Mouse (Mus musculus): ENCODE results near the gene Filip1l. TPM values are rescaled to one million over a fixed set of nuclear protein-coding genes. Genes with fewer than 3 reads are reported as not detected.

The Filip1l gene
- polyA plus RNA-seq, 1 experiment from 2014 or later = 25.5 TPM

GRCm38 (mm10) chr16:57398387-57399214 is 45.7 kb downstream of the Filip1l start:
- H3K9ac ChIP-seq (replicated peaks) = no peak overlapping the region
- H3K36me3 ChIP-seq = no peaks in the 10 kb centered on the region
- H3K27me3 ChIP-seq = no peaks in the 10 kb centered on the region
- H3K4me3 ChIP-seq (replicated peaks) = no peak overlapping the region
- peak; percentile 71 for ATAC-seq (ENCODE audit: insufficient number of reproducible peaks, insufficient read depth, low FRiP score, low TSS enrichment, low read depth)
- H3K27ac ChIP-seq = peak overlapping the region; percentile 77
- H3K4me1 ChIP-seq (replicated peaks) = peaks cover 49% of the 10 kb centered on the region
- no peaks in the 10 kb centered on the region for H3K9me3 ChIP-seq
- WGBS = 45% methylated on average over 18 of the region's 18 CpGs
- peak overlapping the region; percentile 30 for H3K4me2 ChIP-seq

DNA sequence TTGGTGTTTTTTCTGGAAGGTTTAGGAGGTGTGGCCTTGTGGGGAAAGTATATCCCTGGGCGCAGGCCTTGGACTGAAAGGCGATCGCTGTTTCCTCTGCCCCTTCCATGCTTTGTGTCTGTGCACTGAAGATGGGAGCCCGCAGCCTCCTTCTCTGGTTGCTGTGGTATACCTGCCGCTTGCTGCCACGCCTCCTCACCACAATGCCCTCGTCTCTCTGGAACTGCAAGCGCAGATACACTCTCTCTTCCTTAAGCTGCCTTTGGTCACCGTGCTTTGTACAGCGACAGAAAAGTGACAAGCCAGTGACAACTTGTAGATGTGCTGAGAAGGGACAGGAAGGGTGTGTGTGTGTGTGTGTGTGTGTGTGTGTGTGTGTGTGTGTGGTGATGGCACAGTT is 46.7 kb downstream of the Filip1l start:
- Histone ChIP-seq H3K36me3 (no peaks in the 10 kb centered on the region), H3K9me3 (no peaks in the 10 kb centered on the region), H3K9ac (replicated peaks) (no peak overlapping the region), H3K27me3 (no peaks in the 10 kb centered on the region), H3K27ac (no peak overlapping the region), H3K4me1 (replicated peaks) (peaks cover 55% of the 10 kb centered on the region), H3K4me2 (no peak overlapping the region), H3K4me3 (replicated peaks) (no peak overlapping the region)
- 86% methylated on average over 10 of the region's 10 CpGs for WGBS
- no peak for ATAC-seq (ENCODE audit: insufficient number of reproducible peaks, insufficient read depth, low FRiP score, low TSS enrichment, low read depth)

DNA sequence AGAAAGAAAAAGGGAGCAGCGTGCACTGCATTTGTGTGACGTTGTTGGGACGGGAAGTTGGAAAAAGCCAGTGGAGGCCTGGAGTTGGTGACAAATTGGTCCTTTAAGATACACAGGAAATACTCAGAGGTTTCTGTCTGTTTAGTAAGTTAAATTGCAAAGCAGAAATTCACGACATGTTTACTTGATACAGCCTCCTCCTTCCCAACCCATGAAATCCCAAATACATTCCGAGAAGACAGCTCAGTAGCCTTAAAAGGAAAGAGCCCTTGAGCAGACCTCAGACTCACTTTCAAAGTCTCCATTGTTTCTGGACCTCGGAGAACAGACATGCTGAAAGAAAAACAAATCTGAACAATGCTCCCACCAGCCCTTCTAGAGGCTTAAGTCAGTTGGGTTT is 48.8 kb downstream of the Filip1l start:
- 55% methylated on average over 6 of the region's 6 CpGs for WGBS
- Histone ChIP-seq H3K9ac (replicated peaks) (no peak overlapping the region), H3K4me1 (replicated peaks) (peaks cover 55% of the 10 kb centered on the region), H3K4me2 (no peak overlapping the region), H3K4me3 (replicated peaks) (no peak overlapping the region), H3K36me3 (no peaks in the 10 kb centered on the region), H3K27me3 (no peaks in the 10 kb centered on the region), H3K27ac (peak overlapping the region; percentile 65), H3K9me3 (no peaks in the 10 kb centered on the region)
- no peak for ATAC-seq (ENCODE audit: insufficient number of reproducible peaks, insufficient read depth, low FRiP score, low TSS enrichment, low read depth)

DNA sequence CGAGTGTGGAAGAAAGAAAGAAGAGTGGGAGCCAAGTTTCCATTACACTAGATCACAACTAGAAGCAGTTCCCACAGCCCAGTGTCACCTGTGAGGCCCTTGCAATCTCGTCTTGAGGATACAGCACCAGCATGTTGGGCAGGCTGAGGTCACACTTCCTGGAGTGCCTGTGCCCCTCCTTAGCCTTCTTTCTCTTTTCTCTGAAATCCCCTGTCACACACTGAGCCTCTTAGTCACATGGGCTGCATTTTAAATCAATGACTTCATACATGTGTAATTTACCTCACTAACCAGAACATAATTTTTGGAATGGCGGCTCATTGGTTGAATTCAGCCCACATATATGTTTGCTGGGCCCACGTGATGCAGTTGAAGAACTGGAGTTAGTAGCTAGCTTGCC is 50.0 kb downstream of the Filip1l start:
- Histone ChIP-seq H3K4me1 (replicated peaks) (peaks cover 48% of the 10 kb centered on the region), H3K27ac (no peak overlapping the region)

GRCm38 (mm10) chr16:57403825-57404224 is 50.9 kb downstream of the Filip1l start:
- no peak overlapping the region for H3K27ac ChIP-seq
- no peak for ATAC-seq (ENCODE audit: insufficient number of reproducible peaks, insufficient read depth, low FRiP score, low TSS enrichment, low read depth)

More for the DNA sequence above, 50.0 kb downstream of the Filip1l start:
- Histone ChIP-seq H3K9me3 (no peaks in the 10 kb centered on the region), H3K4me3 (replicated peaks) (no peak overlapping the region), H3K27me3 (no peaks in the 10 kb centered on the region), H3K4me2 (no peak overlapping the region), H3K9ac (replicated peaks) (no peak overlapping the region), H3K36me3 (no peaks in the 10 kb centered on the region)
- no peak for ATAC-seq (ENCODE audit: insufficient number of reproducible peaks, insufficient read depth, low FRiP score, low TSS enrichment, low read depth)
- 82% methylated on average over 4 of the region's 4 CpGs for WGBS

DNA sequence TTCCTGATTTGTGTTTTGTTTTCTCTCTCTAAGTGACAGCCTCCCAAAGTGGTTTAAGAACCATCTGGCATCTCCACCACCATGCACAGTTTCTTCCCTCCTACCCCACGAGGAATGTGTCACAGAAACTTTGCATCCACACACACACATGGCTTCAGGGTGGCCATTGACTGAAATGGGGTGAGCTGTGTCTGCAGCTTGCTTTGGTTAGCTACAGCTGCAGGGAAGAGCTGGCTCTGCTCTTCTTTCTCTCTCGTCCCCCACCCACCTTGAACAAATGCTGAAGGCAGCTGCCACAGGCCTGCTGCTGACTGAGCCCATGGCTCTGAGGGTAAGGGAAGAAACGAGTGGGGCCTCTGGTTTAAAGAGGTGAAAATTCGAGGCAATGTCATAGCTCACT is 59.9 kb downstream of the Filip1l start:
- no peak overlapping the region for H3K27ac ChIP-seq
- H3K4me1 ChIP-seq (replicated peaks) = peaks cover 11% of the 10 kb centered on the region; the same call in 1 of the 2 replicates
- H3K9me3 ChIP-seq = 0 out of 2 replicates have a peak, but pooled peaks cover 4% of the 10 kb centered on the region
- no peaks in the 10 kb centered on the region for H3K27me3 ChIP-seq
- no peak overlapping the region for H3K9ac ChIP-seq (replicated peaks)
- no peak for ATAC-seq (ENCODE audit: insufficient number of reproducible peaks, insufficient read depth, low FRiP score, low TSS enrichment, low read depth)
- no peak overlapping the region for H3K4me2 ChIP-seq
- H3K4me3 ChIP-seq (replicated peaks) = no peak overlapping the region
- no peaks in the 10 kb centered on the region for H3K36me3 ChIP-seq
- 30% methylated on average over 4 of the region's 4 CpGs for WGBS

More at GRCm38 (mm10) chr16:57403825-57404224, 50.9 kb downstream of the Filip1l start:
- Histone ChIP-seq H3K9ac (replicated peaks) (no peak overlapping the region), H3K27me3 (no peaks in the 10 kb centered on the region), H3K4me1 (replicated peaks) (peaks cover 41% of the 10 kb centered on the region), H3K9me3 (no peaks in the 10 kb centered on the region), H3K36me3 (no peaks in the 10 kb centered on the region), H3K4me3 (replicated peaks) (no peak overlapping the region), H3K4me2 (no peak overlapping the region)
- WGBS = 40% methylated on average over 5 of the region's 5 CpGs

DNA sequence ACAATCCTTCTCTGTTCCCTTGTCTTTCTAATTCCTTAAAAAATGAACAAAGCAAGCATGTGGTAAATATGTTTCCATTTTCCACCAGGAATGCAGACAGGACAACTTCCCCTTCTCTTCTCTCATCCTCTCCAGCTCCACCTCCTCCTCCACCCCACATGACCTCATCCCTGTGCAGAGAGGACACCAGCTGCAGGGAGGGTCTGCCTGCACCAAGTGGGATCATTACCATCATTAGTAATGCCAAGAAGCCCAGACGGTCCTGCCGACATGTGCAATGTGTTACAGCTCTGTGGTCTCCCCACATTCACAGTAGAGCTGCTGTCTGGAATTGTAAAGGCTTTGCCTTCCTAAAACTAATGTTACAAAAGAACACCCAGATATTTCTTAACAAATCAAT is 63.2 kb downstream of the Filip1l start:
- Histone ChIP-seq H3K4me2 (no peak overlapping the region), H3K4me3 (replicated peaks) (no peak overlapping the region), H3K4me1 (replicated peaks) (peaks cover 25% of the 10 kb centered on the region), H3K27me3 (no peaks in the 10 kb centered on the region), H3K9ac (replicated peaks) (no peak overlapping the region), H3K9me3 (0 out of 2 replicates have a peak, but pooled peaks cover 4% of the 10 kb centered on the region), H3K27ac (0 out of 2 replicates have a peak overlapping the region, but pooled peaks have one; percentile 5), H3K36me3 (no peaks in the 10 kb centered on the region)
- WGBS = 21% methylated on average over 2 of the region's 2 CpGs
- ATAC-seq (ENCODE audit: insufficient number of reproducible peaks, insufficient read depth, low FRiP score, low TSS enrichment, low read depth) = no peak

- Histone ChIP-seq H3K4me1 (replicated peaks) (peaks cover 35% of the 10 kb centered on the region), H3K4me2 (no peak overlapping the region), H3K4me3 (replicated peaks) (no peak overlapping the region), H3K27me3 (no peaks in the 10 kb centered on the region), H3K9ac (replicated peaks) (no peak overlapping the region), H3K36me3 (no peaks in the 10 kb centered on the region), H3K27ac (peak overlapping the region; percentile 4; the same call in 1 of the 2 replicates), H3K9me3 (0 out of 2 replicates have a peak, but pooled peaks cover 4% of the 10 kb centered on the region)
- ATAC-seq (ENCODE audit: insufficient number of reproducible peaks, insufficient read depth, low FRiP score, low TSS enrichment, low read depth) = no peak
- 63% methylated on average over 9 of the region's 9 CpGs for WGBS
Measured at GRCm38 (mm10) chr16:57417017-57417416, 64.1 kb downstream of the Filip1l start.

DNA sequence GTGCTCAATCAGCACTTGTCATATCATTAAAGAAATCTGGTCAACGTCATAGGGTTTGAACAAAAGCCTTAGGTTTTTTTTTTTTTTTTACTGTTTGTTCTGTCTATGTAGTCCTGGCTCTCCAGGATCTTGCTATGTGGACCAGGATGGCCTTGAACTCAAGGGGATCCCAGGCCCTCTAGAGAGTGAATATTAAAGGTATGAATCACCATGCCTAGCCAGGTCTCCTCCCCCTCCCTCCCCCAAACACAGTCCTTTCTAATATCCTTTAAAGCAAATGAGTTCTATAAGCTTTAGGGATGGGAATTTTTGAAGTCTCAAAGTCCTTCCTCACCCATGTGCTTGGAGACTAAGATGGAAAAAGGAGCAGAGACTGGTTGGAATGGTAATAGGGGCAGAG is 65.1 kb downstream of the Filip1l start:
- Histone ChIP-seq H3K9ac (replicated peaks) (no peak overlapping the region), H3K4me2 (no peak overlapping the region), H3K27ac (no peak overlapping the region), H3K9me3 (0 out of 2 replicates have a peak, but pooled peaks cover 4% of the 10 kb centered on the region), H3K36me3 (no peaks in the 10 kb centered on the region), H3K4me1 (replicated peaks) (peaks cover 42% of the 10 kb centered on the region), H3K27me3 (no peaks in the 10 kb centered on the region), H3K4me3 (replicated peaks) (no peak overlapping the region)
- no peak for ATAC-seq (ENCODE audit: insufficient number of reproducible peaks, insufficient read depth, low FRiP score, low TSS enrichment, low read depth)
- 78% methylated on average over 1 of the region's 1 CpGs for WGBS

DNA sequence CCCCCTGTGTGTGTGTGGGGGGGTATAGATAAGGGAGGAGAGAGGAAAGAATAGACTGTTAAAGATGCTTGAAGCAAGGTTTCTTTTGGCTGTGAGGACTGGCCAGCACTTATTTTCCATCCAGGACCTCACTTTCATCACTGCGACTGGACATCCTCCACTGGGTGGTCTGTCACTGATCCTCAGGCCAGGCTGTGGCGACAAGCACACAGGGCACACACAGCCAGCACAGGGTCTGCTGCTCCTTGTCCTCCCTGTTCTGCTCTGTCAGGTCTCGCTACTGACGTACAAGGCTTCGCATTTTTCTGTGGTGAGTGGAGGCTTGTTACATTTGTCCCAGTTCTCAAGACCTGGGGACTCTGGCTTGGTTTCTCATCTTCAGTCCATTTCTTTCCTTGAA is 66.4 kb downstream of the Filip1l start:
- 0 out of 2 replicates have a peak, but pooled peaks cover 4% of the 10 kb centered on the region for H3K9me3 ChIP-seq
- no peak overlapping the region for H3K4me2 ChIP-seq
- 43% methylated on average over 5 of the region's 5 CpGs for WGBS
- no peak overlapping the region for H3K9ac ChIP-seq (replicated peaks)
- no peak overlapping the region for H3K4me3 ChIP-seq (replicated peaks)
- no peaks in the 10 kb centered on the region for H3K27me3 ChIP-seq
- no peaks in the 10 kb centered on the region for H3K36me3 ChIP-seq
- H3K27ac ChIP-seq = no peak overlapping the region
- no peak for ATAC-seq (ENCODE audit: insufficient number of reproducible peaks, insufficient read depth, low FRiP score, low TSS enrichment, low read depth)
- peaks cover 47% of the 10 kb centered on the region for H3K4me1 ChIP-seq (replicated peaks)

- WGBS = 76% methylated on average over 5 of the region's 5 CpGs
- H3K4me1 ChIP-seq (replicated peaks) = peaks cover 47% of the 10 kb centered on the region
Measured at GRCm38 (mm10) chr16:57419881-57420280, 67.0 kb downstream of the Filip1l start.

More at GRCm38 (mm10) chr16:57419881-57420280, 67.0 kb downstream of the Filip1l start:
- no peak overlapping the region for H3K27ac ChIP-seq
- no peaks in the 10 kb centered on the region for H3K9me3 ChIP-seq
- H3K36me3 ChIP-seq = no peaks in the 10 kb centered on the region
- H3K4me3 ChIP-seq (replicated peaks) = no peak overlapping the region
- ATAC-seq (ENCODE audit: insufficient number of reproducible peaks, insufficient read depth, low FRiP score, low TSS enrichment, low read depth) = no peak
- no peaks in the 10 kb centered on the region for H3K27me3 ChIP-seq
- no peak overlapping the region for H3K9ac ChIP-seq (replicated peaks)
- H3K4me2 ChIP-seq = no peak overlapping the region

Measured in limb, embryonic 12.5 days (tissue).